Mouse (Mus musculus) limb, embryonic 15.5 days (tissue): ENCODE data around the gene Znrf1. TPM values are rescaled to one million over a fixed set of nuclear protein-coding genes. Genes with fewer than 3 reads are reported as not detected.

Experiments used
- ATAC-seq: fragments of 200-750 bp; cut with Nextera tagmentation; 2 replicates; pipeline ENCODE4 v1.8.0; 2017; ENCODE audit warnings: low read depth, moderate TSS enrichment; ENCODE audit not compliant: insufficient number of reproducible peaks, low FRiP score, low TSS enrichment
- H3K27ac ChIP-seq: fragments of 300-500 bp; sonication (generic); 2 replicates; pipeline ENCODE4 v1.5.1; 2015; ENCODE audit warnings: moderate library complexity, mild to moderate bottlenecking, inconsistent platforms
- H3K27me3 ChIP-seq: fragments of 300-500 bp; sonication (generic); 2 replicates; pipeline ENCODE4 v1.6.1; 2015; ENCODE audit warnings: inconsistent platforms
- H3K36me3 ChIP-seq: fragments of 300-500 bp; sonication (generic); 2 replicates; pipeline ENCODE4 v1.6.1; 2015; ENCODE audit warnings: inconsistent platforms
- H3K4me1 ChIP-seq: fragments of 300-500 bp; sonication (generic); 2 replicates; pipeline ENCODE4 v1.6.1; 2015; ENCODE audit warnings: inconsistent platforms
- H3K4me2 ChIP-seq: fragments of 300-500 bp; sonication (generic); 2 replicates; pipeline ENCODE4 v1.6.1; 2015; ENCODE audit warnings: mild to moderate bottlenecking, inconsistent platforms
- H3K4me3 ChIP-seq: fragments of 300-500 bp; sonication (generic); 2 replicates; pipeline ENCODE4 v1.5.1; 2015; ENCODE audit warnings: mild to moderate bottlenecking, inconsistent platforms
- H3K9ac ChIP-seq: fragments of 300-500 bp; sonication (generic); 2 replicates; pipeline ENCODE4 v1.6.1; 2015; ENCODE audit warnings: inconsistent platforms
- H3K9me3 ChIP-seq: fragments of 300-500 bp; sonication (generic); 2 replicates; pipeline ENCODE4 v1.6.1; 2016; ENCODE audit warnings: inconsistent platforms
- WGBS: fragments of 180-500 bp; shearing (Covaris S2); methylation state at CpG from one replicate; pipeline ENCODE4 v1.1.7; 2015; 5-methylcytosine and 5-hydroxymethylcytosine counted together
- polyA plus RNA-seq: library from polyadenylated mRNA; unstranded; fragments of >200 nt; fragmentation: Nextera tagmentation; extraction: Ambion mirVana; gene quantifications from 2 replicates; pipeline ENCODE4 v1.2.1, GENCODE M21; 2015

Znrf1 gene
- polyA plus RNA-seq, 1 experiment from 2014 or later, result 28.4 TPM

DNA sequence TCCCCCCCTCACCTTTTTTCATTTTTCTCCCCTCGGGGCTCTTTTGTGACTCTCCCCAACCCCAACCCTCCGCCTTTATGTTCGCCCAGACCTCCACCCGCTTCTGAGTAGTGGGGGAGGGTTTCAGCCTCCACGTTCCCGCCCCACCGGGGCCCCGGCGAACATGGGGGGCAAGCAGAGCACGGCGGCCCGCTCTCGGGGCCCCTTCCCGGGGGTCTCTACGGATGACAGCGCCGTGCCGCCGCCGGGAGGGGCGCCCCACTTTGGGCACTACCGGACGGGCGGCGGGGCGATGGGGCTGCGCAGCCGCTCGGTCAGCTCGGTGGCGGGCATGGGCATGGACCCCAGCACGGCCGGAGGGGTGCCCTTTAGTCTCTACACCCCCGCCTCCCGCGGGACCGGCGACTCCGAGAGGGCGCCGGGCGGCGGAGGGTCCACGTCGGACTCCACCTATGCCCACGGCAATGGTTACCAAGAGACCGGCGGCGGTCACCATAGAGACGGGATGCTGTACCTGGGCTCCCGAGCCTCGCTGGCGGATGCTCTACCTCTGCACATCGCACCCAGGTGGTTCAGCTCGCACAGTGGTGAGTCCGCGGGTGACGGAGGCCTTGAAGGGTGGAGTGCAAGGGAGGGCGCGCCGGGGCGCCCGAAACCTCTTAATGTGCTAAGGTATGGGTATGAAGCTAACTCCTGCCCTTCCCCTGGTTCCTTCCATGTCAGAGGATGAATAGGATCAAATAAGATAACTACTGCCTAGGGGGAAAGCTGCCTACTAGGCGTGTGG is 1.3 kb downstream of the Znrf1 start:
- no peaks in the 10 kb centered on the region for H3K9me3 ChIP-seq
- H3K27me3 ChIP-seq, result no peaks in the 10 kb centered on the region
- ATAC-seq, result peak; percentile 50; the same call in 1 of the 2 replicates
- peak overlapping the region; percentile 89 for H3K4me3 ChIP-seq
- no peaks in the 10 kb centered on the region for H3K36me3 ChIP-seq
- peak overlapping the region; percentile 90 for H3K9ac ChIP-seq
- under 1% methylated on average over 64 of the region's 64 CpGs for WGBS
- peak overlapping the region; percentile 81 for H3K4me2 ChIP-seq
- peaks cover 32% of the 10 kb centered on the region for H3K4me1 ChIP-seq
- H3K27ac ChIP-seq, result peak overlapping the region; percentile 93

DNA sequence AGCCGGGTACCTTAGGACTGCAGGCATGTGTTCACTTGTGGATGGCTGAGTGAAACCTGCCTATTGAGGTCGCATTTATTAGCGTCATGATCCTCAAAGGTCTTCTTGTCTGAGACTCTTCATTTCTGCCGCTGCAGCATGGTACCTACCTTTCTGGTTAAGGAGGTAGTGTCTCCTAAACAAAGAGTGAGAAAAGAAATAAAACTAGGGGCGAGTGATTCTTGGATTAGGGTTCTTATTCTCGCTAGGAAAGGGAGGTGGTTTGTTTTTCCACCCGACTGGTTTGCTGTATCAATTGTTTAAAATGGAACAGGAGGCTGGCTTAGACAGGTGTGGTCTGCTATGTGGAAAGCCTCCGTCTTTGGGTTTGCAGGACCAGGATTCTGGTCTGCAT is 1.9 kb downstream of the Znrf1 start:
- H3K27ac ChIP-seq, result peak overlapping the region; percentile 93; the same call in 1 of the 2 replicates
- H3K27me3 ChIP-seq, result no peaks in the 10 kb centered on the region
- 2% methylated on average over 8 of the region's 8 CpGs for WGBS
- peak overlapping the region; percentile 90 for H3K9ac ChIP-seq
- peak overlapping the region; percentile 81 for H3K4me2 ChIP-seq
- ATAC-seq, result no peak
- no peaks in the 10 kb centered on the region for H3K36me3 ChIP-seq
- no peaks in the 10 kb centered on the region for H3K9me3 ChIP-seq
- H3K4me3 ChIP-seq, result peak overlapping the region; percentile 89
- H3K4me1 ChIP-seq, result peaks cover 32% of the 10 kb centered on the region

GRCm38 (mm10) chr8:111538194-111538593 is 2.3 kb downstream of the Znrf1 start:
- Histone ChIP-seq H3K4me3 (peak overlapping the region; percentile 89), H3K4me2 (peak overlapping the region; percentile 81), H3K27ac (no peak overlapping the region), H3K36me3 (0 out of 2 replicates have a peak, but pooled peaks cover 3% of the 10 kb centered on the region), H3K4me1 (peaks cover 32% of the 10 kb centered on the region), H3K27me3 (no peaks in the 10 kb centered on the region), H3K9ac (0 out of 2 replicates have a peak overlapping the region, but pooled peaks have one; percentile 2), H3K9me3 (no peaks in the 10 kb centered on the region)
- WGBS, result 4% methylated on average over 2 of the region's 2 CpGs
- no peak for ATAC-seq

- Histone ChIP-seq H3K36me3 (peaks cover 11% of the 10 kb centered on the region), H3K9ac (no peak overlapping the region), H3K9me3 (no peaks in the 10 kb centered on the region), H3K27me3 (no peaks in the 10 kb centered on the region), H3K4me2 (0 out of 2 replicates have a peak overlapping the region, but pooled peaks have one; percentile 0), H3K4me1 (peaks cover 32% of the 10 kb centered on the region), H3K4me3 (no peak overlapping the region), H3K27ac (no peak overlapping the region)
- 63% methylated on average over 10 of the region's 10 CpGs for WGBS
- no peak for ATAC-seq
Measured at GRCm38 (mm10) chr8:111539422-111540076, 3.7 kb downstream of the Znrf1 start.

GRCm38 (mm10) chr8:111543712-111544380 is 7.9 kb downstream of the Znrf1 start:
- ATAC-seq, result no peak

GRCm38 (mm10) chr8:111545406-111546156 is 9.7 kb downstream of the Znrf1 start:
- ATAC-seq, result no peak
- no peak overlapping the region for H3K4me3 ChIP-seq
- H3K4me1 ChIP-seq, result peaks cover 9% of the 10 kb centered on the region; the same call in 1 of the 2 replicates
- H3K9ac ChIP-seq, result no peak overlapping the region
- H3K36me3 ChIP-seq, result peaks cover 11% of the 10 kb centered on the region
- no peaks in the 10 kb centered on the region for H3K27me3 ChIP-seq
- 82% methylated on average over 8 of the region's 8 CpGs for WGBS
- no peak overlapping the region for H3K4me2 ChIP-seq
- no peaks in the 10 kb centered on the region for H3K9me3 ChIP-seq
- no peak overlapping the region for H3K27ac ChIP-seq

More at GRCm38 (mm10) chr8:111543712-111544380, 7.9 kb downstream of the Znrf1 start:
- no peak overlapping the region for H3K4me3 ChIP-seq
- H3K36me3 ChIP-seq, result peaks cover 11% of the 10 kb centered on the region
- H3K4me2 ChIP-seq, result no peak overlapping the region
- H3K27me3 ChIP-seq, result no peaks in the 10 kb centered on the region
- H3K27ac ChIP-seq, result no peak overlapping the region
- WGBS, result 87% methylated on average over 9 of the region's 9 CpGs
- H3K4me1 ChIP-seq, result peaks cover 16% of the 10 kb centered on the region
- no peak overlapping the region for H3K9ac ChIP-seq
- no peaks in the 10 kb centered on the region for H3K9me3 ChIP-seq

- no peak overlapping the region for H3K9ac ChIP-seq
- H3K9me3 ChIP-seq, result no peaks in the 10 kb centered on the region
- H3K4me2 ChIP-seq, result no peak overlapping the region
- peaks cover 11% of the 10 kb centered on the region for H3K36me3 ChIP-seq
- no peak overlapping the region for H3K4me3 ChIP-seq
- 89% methylated on average over 3 of the region's 3 CpGs for WGBS
- H3K27ac ChIP-seq, result no peak overlapping the region
- H3K27me3 ChIP-seq, result no peaks in the 10 kb centered on the region
- peaks cover 10% of the 10 kb centered on the region; the same call in 1 of the 2 replicates for H3K4me1 ChIP-seq
- no peak for ATAC-seq
Measured at GRCm38 (mm10) chr8:111547144-111547543, 11.2 kb downstream of the Znrf1 start.

GRCm38 (mm10) chr8:111548201-111548600 is 12.3 kb downstream of the Znrf1 start:
- H3K4me2 ChIP-seq, result no peak overlapping the region
- H3K4me1 ChIP-seq, result peaks cover 10% of the 10 kb centered on the region; the same call in 1 of the 2 replicates
- no peak overlapping the region for H3K9ac ChIP-seq
- no peak for ATAC-seq
- WGBS, result 68% methylated on average over 6 of the region's 6 CpGs
- H3K27me3 ChIP-seq, result no peaks in the 10 kb centered on the region
- no peaks in the 10 kb centered on the region for H3K9me3 ChIP-seq
- H3K27ac ChIP-seq, result no peak overlapping the region
- H3K36me3 ChIP-seq, result peaks cover 9% of the 10 kb centered on the region
- H3K4me3 ChIP-seq, result no peak overlapping the region

DNA sequence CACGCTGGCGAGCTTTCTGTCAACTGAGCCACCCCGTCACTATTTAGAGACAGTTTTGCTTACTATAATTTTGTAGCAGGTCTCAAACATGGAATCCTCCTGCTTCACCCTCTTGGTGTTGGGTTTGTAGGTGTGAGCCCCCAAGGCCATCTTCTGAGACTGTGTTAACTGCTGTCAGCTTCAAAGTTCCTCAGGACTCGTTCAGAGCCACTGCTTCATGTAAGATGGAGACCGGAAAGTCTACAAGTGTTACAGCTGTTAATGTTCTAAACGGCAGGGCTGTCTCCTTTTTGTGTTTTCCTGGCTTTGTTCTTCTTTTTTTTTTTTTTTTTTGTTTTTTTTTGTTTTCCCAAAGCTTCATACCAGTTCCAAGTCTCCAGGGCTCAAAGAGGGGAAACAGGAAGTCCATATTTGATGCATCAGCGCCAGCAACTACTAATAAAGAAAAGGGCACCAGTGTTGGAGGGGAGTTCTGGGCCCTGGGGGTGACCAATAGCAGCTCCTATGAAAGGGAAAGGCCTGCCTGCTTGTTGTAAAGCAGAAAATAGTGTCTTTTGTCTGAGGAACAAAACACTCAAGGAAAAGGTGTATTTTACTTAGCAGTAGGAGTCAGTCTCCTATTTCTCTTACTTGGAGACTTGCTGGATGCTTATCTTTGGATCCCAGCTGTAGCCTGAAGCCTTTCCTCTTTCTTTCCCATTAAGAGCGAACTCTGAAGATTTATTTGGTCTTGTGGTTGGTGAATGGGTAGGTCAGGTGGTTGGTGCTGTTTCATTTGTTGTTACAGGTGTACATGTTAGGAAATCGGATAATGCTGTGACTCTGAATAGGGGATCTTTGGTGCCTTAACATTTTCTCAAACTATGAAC is 14.3 kb downstream of the Znrf1 start:
- no peak overlapping the region for H3K9ac ChIP-seq
- WGBS, result 60% methylated on average over 9 of the region's 9 CpGs
- H3K36me3 ChIP-seq, result no peaks in the 10 kb centered on the region
- no peaks in the 10 kb centered on the region for H3K27me3 ChIP-seq
- peak overlapping the region; percentile 40 for H3K27ac ChIP-seq
- ATAC-seq, result no peak
- peaks cover 11% of the 10 kb centered on the region; the same call in 1 of the 2 replicates for H3K4me1 ChIP-seq
- no peaks in the 10 kb centered on the region for H3K9me3 ChIP-seq
- H3K4me3 ChIP-seq, result no peak overlapping the region
- no peak overlapping the region for H3K4me2 ChIP-seq

GRCm38 (mm10) chr8:111551511-111552130 is 15.7 kb downstream of the Znrf1 start:
- H3K27ac ChIP-seq, result no peak overlapping the region
- H3K4me2 ChIP-seq, result no peak overlapping the region
- H3K9ac ChIP-seq, result no peak overlapping the region
- peaks cover 13% of the 10 kb centered on the region; the same call in 1 of the 2 replicates for H3K4me1 ChIP-seq
- no peak for ATAC-seq
- H3K4me3 ChIP-seq, result no peak overlapping the region
- WGBS, result 56% methylated on average over 8 of the region's 8 CpGs
- H3K27me3 ChIP-seq, result no peaks in the 10 kb centered on the region
- H3K36me3 ChIP-seq, result no peaks in the 10 kb centered on the region
- H3K9me3 ChIP-seq, result no peaks in the 10 kb centered on the region
